Mouse (Mus musculus) gastrocnemius, postnatal 14 days (tissue): ENCODE measurements around the gene Ccl27a. TPM values are rescaled to one million over a fixed set of nuclear protein-coding genes. Genes with fewer than 3 reads are reported as not detected.
"Not testable (repeated sequence)": the region's sequence is repeated elsewhere in the genome, so short reads cannot be mapped to it uniquely, and the experiment has no call there.

Source experiments
- DNase-seq: peaks from one replicate; pipeline ENCODE4 v3.0.0; 2021; ENCODE audit warnings: mixed read lengths
- intact Hi-C: fragments of 180-260 bp; cut with DNase I; formaldehyde crosslinking; loops from one replicate; pipeline ENCODE4 v1.15.1; 2025; ENCODE audit warnings: low total_unique reads
- long read RNA-seq, 2 experiments: library from polyadenylated mRNA; stranded (forward); transcript quantifications; one replicate each; pipeline ENCODE4 v2.0.0; 2021
- total RNA-seq, 2 experiments: library from RNA; stranded (reverse); gene quantifications; 2 replicates each; pipeline ENCODE4 v1.2.3; 2021

Gene Ccl27a
- 10 to 100 TPM; 27.3 to 31.4 TPM for total RNA-seq
- long read RNA-seq, experiment 1, transcript Ccl27a-202 (4 exons, 350 nt), result major isoform, 6 of 25 reads
- long read RNA-seq, experiment 1, transcript Ccl27a-206 (6 exons, 590 nt), result major isoform, 6 of 25 reads
- long read RNA-seq, experiment 1, partial matches to known transcripts, result 3 of 25 reads
- long read RNA-seq, experiment 1, other reads (novel, unspliced or antisense), result 6 of 25 reads
- long read RNA-seq, experiment 2, transcript Ccl27a-206 (6 exons, 590 nt), result major isoform, 6 of 24 reads
- long read RNA-seq, experiment 2, transcript Ccl27a-211 (4 exons, 556 nt), result minor isoform, 5 of 24 reads
- long read RNA-seq, experiment 2, partial matches to known transcripts, result 0 of 24 reads
- long read RNA-seq, experiment 2, other reads (novel, unspliced or antisense), result 5 of 24 reads

- intact Hi-C loops, result not testable (repeated sequence)
- DNase-seq, result peak; percentile 72
Measured at GRCm38 (mm10) chr4:41774002-41774401, at the start of gene Ccl27a. TSS of gene Ccl27a (minus strand) at chr4:41774247.

GRCm38 (mm10) chr4:41783197-41783596 lies 9.2 kb upstream of the Ccl27a start:
- intact Hi-C loops, DNase-seq: not testable (repeated sequence)

- intact Hi-C loops, DNase-seq: not testable (repeated sequence)
Measured at GRCm38 (mm10) chr4:41782711-41783110, 8.7 kb upstream of the Ccl27a start.

- DNase-seq, intact Hi-C loops: not testable (repeated sequence)
Measured at GRCm38 (mm10) chr4:41781748-41782485, 7.9 kb upstream of the Ccl27a start.

- DNase-seq, intact Hi-C loops: not testable (repeated sequence)
Measured at GRCm38 (mm10) chr4:41781271-41781670, 7.2 kb upstream of the Ccl27a start.

- intact Hi-C loops, result not testable (repeated sequence)
Measured at GRCm38 (mm10) chr4:41775840-41776239, 1.8 kb upstream of the Ccl27a start.

GRCm38 (mm10) chr4:41774506-41774905 lies 459 bp upstream of the Ccl27a start:
- intact Hi-C loops, DNase-seq: not testable (repeated sequence)

More at GRCm38 (mm10) chr4:41775840-41776239, 1.8 kb upstream of the Ccl27a start:
- not testable (repeated sequence) for DNase-seq

GRCm38 (mm10) chr4:41773502-41773901 lies 545 bp downstream of the Ccl27a start:
- intact Hi-C loops, result not testable (repeated sequence)
- peak; percentile 71 for DNase-seq

- DNase-seq, intact Hi-C loops: not testable (repeated sequence)
Measured at GRCm38 (mm10) chr4:41772946-41773345, 1.1 kb downstream of the Ccl27a start.

- intact Hi-C loops, DNase-seq: not testable (repeated sequence)
Measured at GRCm38 (mm10) chr4:41767301-41767700, 6.7 kb downstream of the Ccl27a start.

GRCm38 (mm10) chr4:41763176-41763575 lies 10.9 kb downstream of the Ccl27a start:
- intact Hi-C loops, DNase-seq: not testable (repeated sequence)

- intact Hi-C loops, result not testable (repeated sequence)
- peak; percentile 91 for DNase-seq
Measured at GRCm38 (mm10) chr4:41762688-41763114, 11.3 kb downstream of the Ccl27a start.

GRCm38 (mm10) chr4:41762099-41762687 lies 11.9 kb downstream of the Ccl27a start:
- intact Hi-C loops, result no loop called here

GRCm38 (mm10) chr4:41761680-41762079 lies 12.4 kb downstream of the Ccl27a start:
- intact Hi-C loops, result no loop called here
- DNase-seq, result no peak

More at GRCm38 (mm10) chr4:41762099-41762687, 11.9 kb downstream of the Ccl27a start:
- DNase-seq, result peak; percentile 68

- intact Hi-C loops, result no loop called here
- no peak for DNase-seq
Measured at GRCm38 (mm10) chr4:41760911-41761310, 13.1 kb downstream of the Ccl27a start.

- DNase-seq, result peak; percentile 95
- intact Hi-C loops, result no loop called here
Measured at GRCm38 (mm10) chr4:41760288-41760721, 13.7 kb downstream of the Ccl27a start.

GRCm38 (mm10) chr4:41759656-41760287 lies 14.3 kb downstream of the Ccl27a start:
- no peak for DNase-seq
- intact Hi-C loops, result no loop called here

- no peak for DNase-seq
- intact Hi-C loops, result no loop called here
Measured at GRCm38 (mm10) chr4:41759206-41759605, 14.8 kb downstream of the Ccl27a start.

GRCm38 (mm10) chr4:41758701-41759100 lies 15.3 kb downstream of the Ccl27a start:
- intact Hi-C loops, result no loop called here
- no peak for DNase-seq
